Mouse (Mus musculus) C2C12 (cell line): Measurements from ENCODE around the gene Furin.

Source experiments
- CEBPB ChIP-seq: IDR thresholded peaks from one replicate; pipeline ENCODE4 v1.6.1; 2011; ENCODE audit warnings: low read depth, mild to moderate bottlenecking, control low read depth, moderate library complexity
- CTCF ChIP-seq: IDR thresholded peaks from one replicate; pipeline ENCODE4 v1.5.1; 2011; ENCODE audit not compliant: control insufficient read depth, insufficient read depth, insufficient read length
- MAX ChIP-seq: IDR thresholded peaks from one replicate; pipeline ENCODE4 v1.6.1; 2011; ENCODE audit warnings: mild to moderate bottlenecking, control low read depth
- MYOD1 ChIP-seq: IDR thresholded peaks from one replicate; pipeline ENCODE4 v1.6.1; 2011; ENCODE audit warnings: low read depth; ENCODE audit not compliant: control insufficient read depth, insufficient read length
- MYOG ChIP-seq: IDR thresholded peaks from one replicate; pipeline ENCODE4 v1.6.1; 2011; ENCODE audit not compliant: control insufficient read depth, insufficient read length; ENCODE audit errors: extremely low read depth
- USF1 ChIP-seq: IDR thresholded peaks from one replicate; pipeline ENCODE4 v1.6.1; 2011; ENCODE audit warnings: low read depth, mild to moderate bottlenecking, control low read depth, moderate library complexity

DNA sequence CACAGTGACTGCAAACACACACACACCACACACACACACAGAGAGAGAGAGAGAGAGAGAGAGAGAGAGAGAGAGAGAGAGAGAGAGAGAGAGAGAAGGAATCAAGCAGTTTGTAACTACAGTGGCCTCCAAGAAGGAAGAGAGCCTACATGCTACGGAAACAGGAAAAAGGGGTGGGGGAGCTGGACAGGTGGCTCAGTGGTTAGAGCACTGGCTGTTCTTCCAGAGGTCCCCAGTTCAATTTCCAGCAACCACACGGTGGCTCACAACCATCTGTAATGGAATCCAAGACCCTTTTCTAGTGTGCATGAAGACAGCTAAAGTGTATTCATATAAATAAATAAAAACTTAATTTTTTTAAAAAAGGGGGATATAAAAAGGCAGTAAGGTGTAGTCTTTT, 32.6 kb downstream of the Furin start:
- TF ChIP-seq USF1 (no peak), CTCF (no peak), MAX (no peak), CEBPB (no peak), MYOD1 (no peak), MYOG (no peak)
